Mouse (Mus musculus) MEL-GATA-1-ER (cell line): ENCODE measurements around the gene Ccser1.

Experiments used
- DNase-seq: peaks from one replicate; pipeline ENCODE4 v3.0.0-alpha.2; 2012; ENCODE audit warnings: low read depth; ENCODE audit errors: extremely low read depth

Gene Ccser1

DNA sequence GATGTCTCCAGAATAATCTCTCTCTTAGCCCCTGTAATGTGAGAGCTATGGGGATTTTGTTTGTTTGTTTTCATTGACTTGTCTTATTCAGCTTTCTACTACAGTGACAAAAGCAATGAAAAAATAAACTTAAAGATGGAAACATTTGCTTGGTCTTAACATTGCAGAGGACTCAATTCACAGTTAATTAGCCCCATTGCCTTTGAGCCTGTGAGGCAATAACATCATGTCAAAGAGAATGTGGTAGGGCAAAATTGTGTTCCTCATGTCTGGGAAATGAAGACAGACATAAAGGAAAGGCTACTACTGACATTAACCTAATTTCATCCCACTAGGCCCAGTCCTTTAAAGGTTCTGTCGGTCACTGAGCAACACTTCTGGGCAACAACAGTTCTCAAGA lies 484.4 kb downstream of the Ccser1 start:
- DNase-seq = no peak

DNA sequence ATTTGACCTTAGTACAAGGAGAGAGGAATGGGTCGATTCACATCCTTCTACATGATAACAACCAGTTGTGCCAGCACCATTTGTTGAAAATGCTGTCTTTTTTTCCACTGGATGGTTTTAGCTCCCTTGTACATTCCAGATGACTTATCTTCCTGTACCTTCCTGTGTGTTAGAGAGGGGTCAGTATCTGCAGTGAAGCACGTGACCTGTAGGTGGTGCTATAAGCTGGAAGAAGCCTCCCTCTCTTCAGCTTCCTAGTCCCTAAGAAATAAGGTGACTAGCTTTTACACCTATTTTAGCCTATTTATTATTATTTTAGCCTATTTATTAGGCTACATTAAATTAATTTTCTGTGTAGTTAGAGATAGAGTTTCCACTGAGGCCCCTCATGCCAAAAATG lies 506.9 kb downstream of the Ccser1 start:
- DNase-seq = peak; percentile 3

DNA sequence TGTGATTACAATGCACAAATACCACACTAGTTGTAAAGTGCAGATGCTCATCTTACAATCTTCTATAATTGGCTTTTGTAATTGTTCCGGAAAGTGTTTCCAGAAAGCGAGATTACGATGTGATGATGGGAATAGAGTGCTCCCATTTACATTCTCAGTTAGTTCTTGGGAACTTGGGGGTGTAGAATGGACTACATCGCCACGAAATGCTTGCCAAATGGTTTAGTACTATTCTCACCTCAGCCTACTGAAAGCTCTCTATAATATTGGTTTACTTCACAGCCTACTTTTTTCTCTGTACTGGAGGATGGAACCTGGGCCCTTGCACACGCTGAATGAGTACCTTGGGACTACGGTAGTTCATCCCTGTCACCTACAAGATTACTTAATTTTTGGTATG lies 522.9 kb downstream of the Ccser1 start:
- no peak for DNase-seq

DNA sequence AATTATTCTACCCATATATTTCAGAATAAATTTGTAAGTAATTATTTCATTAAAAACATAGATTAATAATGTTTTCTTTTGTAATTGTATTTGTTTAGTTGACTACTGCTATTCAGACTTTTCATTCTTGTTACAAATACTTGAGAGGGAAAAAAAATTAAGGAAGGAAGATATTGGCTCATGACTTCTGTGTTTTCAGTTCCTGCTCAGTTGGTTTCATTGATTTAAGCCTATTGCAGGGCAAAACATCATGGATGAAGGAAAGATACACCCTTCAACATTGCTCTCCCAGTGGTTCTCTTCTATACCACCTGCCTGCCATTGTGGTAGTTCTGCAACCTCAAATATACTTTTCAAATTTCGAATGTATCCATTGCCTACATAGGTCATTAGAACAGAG lies 541.1 kb downstream of the Ccser1 start:
- DNase-seq = no peak

DNA sequence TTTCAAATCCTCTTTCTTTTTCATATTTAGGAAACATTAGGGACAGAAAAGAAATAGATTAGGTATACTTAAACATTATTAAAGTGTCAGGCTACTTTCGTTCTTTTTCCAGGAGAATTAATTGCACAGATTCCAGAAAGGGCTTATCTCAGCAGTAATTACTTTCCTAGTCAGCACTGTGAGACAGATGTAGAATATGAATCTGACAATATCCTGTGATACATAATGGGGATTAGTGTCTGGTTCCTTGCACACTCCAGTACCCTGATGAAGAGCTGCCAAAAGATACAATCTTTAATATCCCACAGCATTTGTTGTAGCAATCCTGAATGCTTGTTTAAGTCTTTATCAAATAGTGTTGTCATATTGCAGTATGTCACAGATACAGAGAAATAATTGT lies 548.9 kb downstream of the Ccser1 start:
- DNase-seq = no peak

DNA sequence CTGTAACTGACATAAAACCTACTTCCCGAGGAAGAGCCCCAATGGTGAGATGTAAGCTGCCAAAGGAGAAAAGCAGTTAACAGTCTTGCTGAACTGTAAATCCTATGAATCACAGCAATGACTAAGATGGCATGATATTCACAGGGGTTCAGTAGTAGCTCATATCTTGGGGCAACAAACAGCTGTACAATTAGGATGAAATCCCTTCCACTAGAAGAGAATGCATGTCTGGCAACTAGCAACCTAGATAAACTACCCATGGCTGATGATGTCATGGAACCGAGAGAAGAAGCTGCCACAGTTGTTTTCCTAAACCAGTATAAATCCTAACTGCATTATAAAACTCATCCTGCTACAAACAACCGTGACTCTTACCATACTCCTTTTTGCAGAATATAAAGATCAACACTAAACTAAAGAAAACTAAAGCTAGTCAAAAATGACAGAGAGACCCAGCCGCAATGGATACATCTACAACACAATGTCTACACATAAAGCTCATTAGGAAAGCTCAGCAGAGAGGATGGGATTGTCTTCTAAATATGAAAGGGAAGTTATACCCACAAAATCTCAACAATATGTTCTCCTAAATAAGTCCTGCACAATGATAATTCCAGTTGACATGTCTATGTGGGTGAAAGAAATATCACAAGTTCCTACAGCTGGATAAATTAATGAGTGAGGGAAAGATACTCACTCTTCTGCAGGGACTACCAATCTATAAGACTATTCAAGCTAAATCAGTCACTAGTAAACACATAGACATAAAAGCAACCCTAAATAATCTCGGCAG lies 550.2 kb downstream of the Ccser1 start:
- no peak for DNase-seq

DNA sequence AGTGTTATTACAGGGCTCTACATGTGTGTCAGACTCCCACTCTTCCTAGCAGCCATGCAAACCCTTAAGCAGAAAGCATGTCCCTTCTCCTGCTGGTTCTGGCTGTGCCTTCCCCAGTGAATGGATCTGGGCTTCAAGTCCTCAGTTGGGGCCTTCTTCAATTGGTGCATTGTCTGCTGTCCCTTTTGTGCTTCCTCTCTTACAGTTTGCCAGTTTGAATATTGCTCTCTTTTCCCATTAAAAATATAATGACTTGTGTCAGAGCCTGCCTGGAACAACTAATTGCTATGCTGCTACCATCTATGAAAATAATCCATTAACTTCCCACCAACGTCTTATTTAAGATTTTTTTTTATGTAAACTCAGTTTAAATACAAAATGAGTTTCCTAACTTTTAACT lies 566.2 kb downstream of the Ccser1 start:
- DNase-seq = no peak

DNA sequence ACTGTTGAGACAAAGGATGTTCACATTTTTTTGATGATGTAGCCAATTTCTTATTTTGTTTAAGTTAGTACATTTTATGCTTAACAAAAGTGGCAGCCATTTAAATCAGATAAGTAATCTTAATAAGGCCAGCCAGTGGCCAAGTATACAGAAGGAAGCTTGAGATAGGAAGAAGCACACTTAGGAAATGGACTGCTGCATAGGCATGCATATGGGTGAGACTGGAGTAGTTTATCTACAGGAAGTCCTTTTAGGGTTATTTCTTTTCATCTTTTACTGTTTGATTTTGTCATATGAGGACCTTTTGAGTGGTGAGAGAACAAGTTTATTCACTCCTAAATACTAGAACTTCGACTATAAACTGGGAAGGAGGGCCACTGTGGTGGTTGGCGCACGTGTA lies 582.0 kb downstream of the Ccser1 start:
- DNase-seq = no peak

DNA sequence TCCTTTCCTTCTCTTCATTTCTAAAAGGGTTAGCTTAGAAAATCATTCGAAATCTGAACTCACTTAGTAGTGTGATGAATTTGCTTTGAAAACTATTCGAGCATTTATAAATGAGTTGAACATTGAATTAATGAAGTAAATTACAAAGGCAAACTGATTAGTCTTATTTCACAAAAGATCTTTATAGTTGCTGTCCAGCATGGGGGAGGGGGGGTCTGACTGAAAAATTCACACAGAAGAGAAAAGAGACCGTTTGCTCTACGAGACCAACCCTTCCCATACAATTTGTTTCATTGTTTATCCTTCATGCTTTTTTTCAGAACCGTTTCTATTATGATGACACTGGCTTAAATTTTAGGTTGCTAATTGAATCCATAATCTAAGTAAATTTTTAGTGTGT lies 583.3 kb downstream of the Ccser1 start:
- no peak for DNase-seq

DNA sequence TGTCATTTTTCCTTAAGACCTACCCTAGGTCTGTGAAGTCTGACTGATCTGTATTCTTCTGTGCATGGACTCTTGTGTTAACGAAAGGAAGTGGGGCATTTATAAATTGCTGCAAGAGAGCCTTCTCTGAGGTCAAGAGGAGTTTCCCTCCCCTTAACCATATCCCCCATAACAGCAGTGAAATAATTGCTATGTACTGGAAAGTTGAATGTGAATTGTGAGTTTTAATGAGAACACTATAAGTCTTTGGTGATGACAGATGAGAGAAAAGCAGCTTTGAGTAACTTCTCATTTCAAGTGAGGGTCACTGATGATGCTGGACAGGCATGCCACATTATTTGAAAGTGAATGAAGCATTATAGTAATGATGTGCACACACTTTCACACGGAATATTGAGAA lies 585.7 kb downstream of the Ccser1 start:
- DNase-seq = no peak

DNA sequence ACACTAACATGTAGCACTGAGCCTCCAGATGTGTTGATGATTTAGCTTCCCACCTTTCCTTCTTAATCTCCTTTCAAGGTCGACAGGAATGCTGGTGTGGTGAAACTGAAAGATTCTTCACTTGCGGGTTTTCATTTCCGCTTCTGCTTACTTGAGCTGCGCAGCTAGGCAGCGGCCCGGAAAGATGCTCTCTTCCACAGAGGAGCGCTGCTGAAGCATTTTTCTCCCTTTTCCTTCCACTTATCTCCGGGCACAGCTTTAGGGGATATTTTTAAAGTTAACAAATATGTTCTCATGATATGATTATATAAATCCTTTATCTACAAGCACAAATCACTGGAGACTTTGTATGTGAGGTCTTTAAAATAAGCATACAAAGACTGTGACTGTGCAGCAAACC lies 587.0 kb downstream of the Ccser1 start:
- no peak for DNase-seq

DNA sequence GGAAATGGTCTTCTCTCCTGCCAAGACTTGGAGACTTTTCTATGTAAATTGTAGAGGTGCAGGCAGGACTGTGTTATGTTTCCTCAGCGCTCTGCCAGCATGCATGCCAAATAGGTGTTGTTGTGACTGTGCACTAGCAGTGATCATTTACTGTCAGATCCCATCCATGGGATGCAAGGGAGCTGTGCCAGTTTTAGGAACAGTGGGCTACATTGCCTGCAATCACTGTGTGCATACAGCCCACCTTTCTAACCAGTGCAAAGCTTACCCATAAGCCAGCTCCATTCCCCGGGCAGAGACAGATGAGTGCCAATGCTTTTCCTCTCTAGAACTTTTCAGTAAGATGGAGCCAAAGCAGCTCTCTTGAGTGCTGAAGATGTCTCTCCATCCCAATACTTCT lies 606.6 kb downstream of the Ccser1 start:
- no peak for DNase-seq

DNA sequence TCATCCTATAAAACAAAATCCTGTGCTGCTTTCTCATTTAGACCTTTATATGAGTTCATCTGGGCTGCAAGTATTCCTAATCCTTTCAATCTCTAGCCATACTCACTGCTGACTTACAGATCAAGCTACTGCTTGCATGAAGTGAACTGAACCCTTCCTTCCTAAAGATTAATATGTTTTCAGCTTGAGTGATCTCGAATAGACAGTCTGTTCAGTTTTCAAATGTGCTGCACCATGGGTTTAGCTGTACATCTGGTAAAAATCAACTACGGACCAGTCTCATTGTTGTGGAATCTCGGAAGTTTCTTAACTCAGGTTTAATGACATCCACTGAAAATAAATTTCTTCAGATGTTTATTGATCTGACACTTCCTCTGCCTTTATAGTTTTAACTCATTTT lies 620.8 kb downstream of the Ccser1 start:
- DNase-seq = no peak

DNA sequence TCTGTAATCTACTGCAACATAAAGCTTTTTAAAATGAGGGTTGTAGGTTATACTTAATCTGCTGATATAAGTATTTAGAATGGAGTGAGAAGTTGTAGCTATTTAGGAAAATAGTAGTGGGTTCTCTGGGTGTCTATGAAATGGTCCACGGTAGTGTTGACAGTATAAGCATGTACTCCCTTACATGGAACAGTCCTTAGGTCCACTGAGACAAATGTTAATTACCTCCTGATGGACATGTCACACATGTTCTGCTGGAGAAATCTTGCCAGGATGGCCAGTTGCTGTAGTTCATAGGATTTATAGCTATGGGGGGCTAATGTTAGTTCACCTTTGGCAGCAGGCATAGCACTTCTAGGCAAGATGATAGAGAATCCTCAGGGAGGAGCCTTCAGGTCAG lies 625.4 kb downstream of the Ccser1 start:
- DNase-seq = no peak

DNA sequence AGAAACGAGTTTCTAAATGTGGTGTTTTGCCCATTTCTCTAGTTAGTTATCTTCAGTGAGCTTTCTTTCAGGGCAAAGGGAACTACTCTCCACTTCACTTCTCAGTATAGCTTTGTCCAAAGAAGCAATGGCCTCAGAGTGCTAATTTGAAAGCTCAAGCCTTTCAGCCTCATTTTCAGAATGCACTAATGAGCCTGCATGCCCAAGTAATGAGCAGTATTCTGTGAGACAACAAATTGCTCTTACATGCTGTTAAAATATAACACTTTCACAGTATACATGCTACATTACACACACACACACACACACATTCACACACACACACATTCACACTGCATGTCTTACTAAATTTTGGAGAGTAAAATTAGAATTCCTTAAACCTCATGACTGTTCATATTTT lies 637.6 kb downstream of the Ccser1 start:
- DNase-seq = no peak

DNA sequence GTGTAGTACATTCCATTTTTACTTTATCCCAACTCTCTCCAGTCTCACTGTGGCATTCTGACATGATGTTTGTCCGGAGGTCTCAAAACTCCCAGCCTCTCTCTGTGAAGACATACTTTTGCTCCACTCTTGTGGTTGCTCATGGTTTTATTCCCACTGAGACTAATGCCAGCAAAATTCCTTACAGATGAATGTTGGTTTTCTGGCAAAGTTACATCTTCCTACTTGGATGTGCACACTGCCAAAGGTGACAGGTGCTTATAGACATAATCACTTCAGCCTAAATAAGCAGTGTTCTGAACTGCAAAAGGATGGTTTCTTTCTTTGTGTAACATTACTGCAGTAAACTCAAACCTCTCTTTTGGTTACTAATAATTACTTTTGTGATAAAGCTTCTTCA lies 696.2 kb downstream of the Ccser1 start:
- DNase-seq = no peak

DNA sequence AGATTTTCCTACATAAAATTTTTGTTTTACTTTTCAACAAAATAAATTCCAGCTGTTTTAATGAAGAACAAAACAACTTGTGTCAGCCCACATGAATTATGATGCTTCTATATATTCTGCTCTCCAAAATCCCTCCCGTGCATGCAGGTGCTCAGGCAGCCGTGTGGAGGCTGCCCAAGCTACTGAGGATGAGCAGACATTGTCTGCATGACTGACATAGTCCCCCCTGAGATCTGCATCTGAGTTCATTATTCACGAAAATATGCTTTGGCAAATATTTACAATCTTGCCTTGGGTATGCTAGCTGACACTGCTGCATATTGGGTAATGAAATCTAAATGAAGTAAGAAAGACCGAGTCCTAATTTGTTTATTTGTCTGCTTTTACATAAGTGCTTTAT lies 718.1 kb downstream of the Ccser1 start:
- DNase-seq = no peak

DNA sequence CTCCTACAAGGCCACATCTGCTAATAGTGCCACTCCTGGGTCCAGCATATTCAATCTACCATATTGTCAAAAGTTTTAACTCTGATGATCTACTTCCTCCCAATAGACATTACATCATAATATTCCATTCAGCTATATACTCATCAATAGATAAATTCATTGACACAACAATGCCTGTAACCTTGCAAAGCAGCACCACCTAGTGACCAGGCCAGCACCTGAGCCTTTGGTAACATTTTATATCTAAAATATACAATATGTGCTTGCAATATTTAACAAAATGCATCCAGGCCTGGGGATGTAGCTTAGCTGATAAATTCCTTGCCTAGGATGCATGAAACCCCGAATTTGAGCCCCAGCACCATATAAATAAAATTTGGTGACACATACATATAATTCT lies 722.6 kb downstream of the Ccser1 start:
- DNase-seq = no peak

DNA sequence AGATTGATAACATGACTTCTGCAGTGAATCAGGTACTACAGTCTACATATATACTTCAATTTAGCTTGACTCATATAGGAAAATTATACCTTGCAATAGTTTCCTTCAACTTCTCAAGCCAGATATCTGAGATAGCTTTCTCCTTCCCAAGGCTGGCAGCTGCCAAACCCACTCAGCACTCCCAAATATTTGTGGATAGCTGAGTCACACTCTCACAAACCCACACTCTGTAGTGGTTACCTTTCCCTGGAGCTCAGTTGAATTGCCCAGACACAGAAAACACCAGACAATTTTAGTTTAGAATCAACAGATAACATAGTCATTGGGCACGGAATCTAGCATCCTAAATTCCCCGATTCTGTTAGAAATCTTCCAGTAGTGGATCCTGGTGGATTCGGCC lies 732.8 kb downstream of the Ccser1 start:
- DNase-seq = no peak

DNA sequence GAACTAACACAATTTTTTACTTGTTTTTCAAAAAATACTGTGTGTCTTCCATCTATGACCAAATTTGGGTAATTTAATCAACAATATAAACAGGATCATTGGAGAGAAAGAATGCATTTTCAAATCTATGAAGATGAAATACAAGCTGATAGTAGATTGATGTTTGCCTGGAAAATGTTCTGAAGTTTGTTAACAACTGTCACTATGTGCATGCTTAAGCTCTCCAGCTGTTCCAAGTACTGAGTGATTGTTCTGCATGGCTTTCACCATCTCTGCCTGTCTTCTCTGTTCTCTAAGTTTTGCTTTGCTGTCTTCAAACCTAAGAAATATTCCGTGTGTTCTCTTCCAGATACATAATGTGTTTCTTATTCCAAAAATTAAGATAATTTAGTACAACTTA lies 751.5 kb downstream of the Ccser1 start:
- DNase-seq = no peak

DNA sequence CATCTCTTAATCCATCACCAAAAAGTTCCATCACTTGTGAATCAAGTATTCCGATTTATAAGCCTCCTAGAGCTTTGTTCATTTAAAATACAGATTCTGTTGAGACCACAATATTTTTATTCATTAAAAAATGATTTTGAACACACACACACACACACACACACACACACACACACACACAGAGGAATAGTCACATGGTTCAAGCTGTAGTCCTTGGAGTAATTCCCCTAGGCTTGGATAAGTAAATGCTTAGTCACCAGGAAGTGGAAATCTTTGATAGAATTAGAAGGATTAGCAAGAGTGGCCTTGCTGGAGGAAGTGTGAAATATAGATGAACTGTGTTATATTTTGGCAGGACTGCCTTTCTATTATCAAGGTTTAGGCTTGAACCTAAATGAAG lies 756.5 kb downstream of the Ccser1 start:
- no peak for DNase-seq

DNA sequence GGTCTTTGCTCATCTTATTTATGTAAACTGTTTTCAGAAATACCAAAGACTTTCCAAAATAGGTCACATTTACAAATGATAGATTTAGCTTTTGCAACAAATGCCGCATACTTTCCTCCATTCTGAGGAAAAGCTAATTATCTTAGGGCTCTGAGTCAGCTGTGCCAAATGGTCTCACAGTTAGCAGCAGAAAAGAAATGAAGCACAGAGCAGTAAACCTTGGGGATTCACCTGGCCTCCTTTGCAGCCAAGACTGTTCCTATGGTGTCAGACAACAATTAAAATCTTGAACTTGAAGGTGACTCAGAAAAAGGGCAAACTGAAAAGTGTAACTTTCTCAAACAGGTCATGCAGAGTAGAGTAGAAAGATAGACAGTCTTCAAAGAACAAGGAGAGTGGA lies 759.1 kb downstream of the Ccser1 start:
- DNase-seq = no peak

DNA sequence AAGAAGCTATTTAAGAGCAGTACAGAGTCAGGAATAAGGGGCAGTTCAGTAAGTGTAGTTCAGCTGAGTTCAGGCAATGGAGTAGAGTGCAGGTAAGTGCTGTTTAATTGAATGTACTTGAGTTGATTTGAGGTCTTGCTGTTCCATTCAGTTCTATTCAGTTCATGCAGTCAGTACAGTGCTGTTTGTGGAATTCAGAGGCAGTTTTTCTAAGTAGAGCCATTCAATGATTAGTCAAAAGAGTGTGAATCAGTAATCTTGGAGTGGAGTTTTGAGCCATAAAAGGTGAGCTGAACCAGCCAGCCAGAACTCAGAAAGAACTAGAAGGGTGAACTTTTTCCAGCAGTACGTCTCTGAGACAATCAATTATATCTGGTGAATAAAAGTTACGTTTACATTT lies 773.6 kb downstream of the Ccser1 start:
- DNase-seq = no peak

DNA sequence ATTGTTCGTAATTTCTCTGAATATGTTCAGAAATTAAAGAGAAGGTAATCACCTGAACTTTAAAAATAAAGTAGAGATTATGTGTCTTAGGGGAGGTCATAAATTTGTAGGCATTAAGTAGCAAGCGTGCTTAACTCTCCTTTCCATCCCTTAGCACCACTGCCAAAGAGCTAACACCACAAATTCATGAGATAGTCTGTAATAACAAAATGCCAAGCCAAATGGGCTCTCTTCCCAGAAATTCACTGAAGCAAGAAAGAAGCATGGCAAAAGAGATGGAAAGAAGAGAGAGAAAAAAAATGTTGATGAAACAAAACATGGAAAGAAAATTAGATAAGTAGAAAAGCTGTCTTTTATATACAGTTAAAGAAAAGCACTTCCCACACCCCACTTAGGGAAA lies 796.8 kb downstream of the Ccser1 start:
- no peak for DNase-seq
